Mouse (Mus musculus) embryo, embryonic 10.5 days (tissue): Measurements from ENCODE around the gene Brd3.

Source experiments
- DNase-seq: peaks from one replicate; pipeline ENCODE4 v3.0.0-alpha.2; 2015; ENCODE audit warnings: low spot score

Gene Brd3

GRCm38 (mm10) chr2:27396656-27397440 is 110.6 kb downstream of the Brd3 start:
- DNase-seq, result no peak
